Mouse (Mus musculus) MEL (cell line): ENCODE measurements around the gene Bmp6. TPM values are rescaled to one million over a fixed set of nuclear protein-coding genes. Genes with fewer than 3 reads are reported as not detected.

ENCODE experiments used
- DNase-seq: peaks from one replicate; pipeline ENCODE4 v3.0.0; 2011; ENCODE audit warnings: low read depth, low spot score
- H3K27ac ChIP-seq: 2 replicates; pipeline ENCODE4 v1.5.1; 2012; ENCODE audit warnings: low read depth, mild to moderate bottlenecking, control low read depth, low read length, moderate library complexity; ENCODE audit not compliant: control insufficient read depth
- H3K27me3 ChIP-seq, 2 experiments: fragments of 150-350 bp in 1 of 2; sonication (generic) in 1 of 2; 2 replicates each; pipeline ENCODE4 v1.6.1; 2012; ENCODE audit warnings: low read length in 2 of 2, mild to moderate bottlenecking in 2 of 2, improper control_type of control experiment in 1 of 2, moderate library complexity in 1 of 2; ENCODE audit not compliant: insufficient read depth in 2 of 2, control insufficient read depth in 1 of 2
- H3K36me3 ChIP-seq, 2 experiments: 2 replicates each; pipeline ENCODE4 v1.6.1; 2012 to 2014; ENCODE audit warnings: low read length in 2 of 2, improper control_type of control experiment in 1 of 2, inconsistent platforms in 1 of 2, mild to moderate bottlenecking in 1 of 2; ENCODE audit not compliant: insufficient read depth in 2 of 2, control insufficient read depth in 1 of 2
- H3K4me1 ChIP-seq, 2 experiments: fragments of 150-350 bp in 1 of 2; sonication (generic) in 1 of 2; 2 replicates each; pipeline ENCODE4 v1.6.1; 2012; ENCODE audit warnings: low read length in 2 of 2, improper control_type of control experiment in 1 of 2, mild to moderate bottlenecking in 1 of 2; ENCODE audit not compliant: insufficient read depth in 2 of 2, control insufficient read depth in 1 of 2
- H3K4me3 ChIP-seq, 2 experiments: fragments of 150-350 bp in 1 of 2; sonication (generic) in 1 of 2; 2 replicates each; pipeline ENCODE4 v1.5.1; 2012; ENCODE audit warnings: low read depth in 2 of 2, low read length in 2 of 2, mild to moderate bottlenecking in 2 of 2, moderate library complexity in 2 of 2, control low read depth in 1 of 2, improper control_type of control experiment in 1 of 2; ENCODE audit not compliant: control insufficient read depth in 1 of 2, insufficient read depth in 1 of 2
- H3K79me2 ChIP-seq: 2 replicates; pipeline ENCODE4 v1.6.1; 2012; ENCODE audit warnings: mild to moderate bottlenecking, low read length, moderate library complexity; ENCODE audit not compliant: control insufficient read depth, poor library complexity, insufficient read depth
- H3K9ac ChIP-seq: 2 replicates; pipeline ENCODE4 v1.6.1; 2012; ENCODE audit warnings: low read depth, mild to moderate bottlenecking, control low read depth, low read length, moderate library complexity; ENCODE audit not compliant: control insufficient read depth, poor library complexity, severe bottlenecking
- H3K9me3 ChIP-seq: fragments of 150-350 bp; sonication (generic); replicated peaks from 2 replicates; pipeline ENCODE4 v1.6.1; 2012; ENCODE audit warnings: mild to moderate bottlenecking, low read length, improper control_type of control experiment, moderate library complexity; ENCODE audit not compliant: insufficient read depth
- CHD1 ChIP-seq: IDR thresholded peaks from 2 replicates; pipeline ENCODE4 v1.6.1; 2012; ENCODE audit warnings: low read depth, mild to moderate bottlenecking, inconsistent platforms, low read length, improper control_type of control experiment
- CTCF ChIP-seq, 3 experiments: IDR thresholded peaks in 2 of 3; conservative IDR thresholded peaks in 1 of 3; 2 replicates each; pipeline ENCODE4 v1.5.1; 2011 to 2012; ENCODE audit warnings: low read length in 3 of 3, low read depth in 2 of 3, mild to moderate bottlenecking in 2 of 3, improper control_type of control experiment in 1 of 3, inconsistent platforms in 1 of 3, mixed read lengths in 1 of 3, moderate library complexity in 1 of 3; ENCODE audit not compliant: control insufficient read depth in 1 of 3, insufficient read depth in 1 of 3, poor library complexity in 1 of 3, severe bottlenecking in 1 of 3
- E2F4 ChIP-seq: IDR thresholded peaks from 2 replicates; pipeline ENCODE4 v1.6.1; 2011; ENCODE audit warnings: low read depth, low read length, improper control_type of control experiment, borderline replicate concordance
- EP300 ChIP-seq, 2 experiments: IDR thresholded peaks; 2 replicates each; pipeline ENCODE4 v1.6.1; 2011; ENCODE audit warnings: improper control_type of control experiment in 2 of 2, low read length in 2 of 2, low read depth in 1 of 2, mild to moderate bottlenecking in 1 of 2
- ETS1 ChIP-seq: IDR thresholded peaks from 2 replicates; pipeline ENCODE4 v1.6.1; 2012; ENCODE audit warnings: low read depth, mild to moderate bottlenecking, inconsistent platforms, low read length, improper control_type of control experiment, moderate library complexity
- KAT2A ChIP-seq: conservative IDR thresholded peaks from 2 replicates; pipeline ENCODE4 v1.6.1; 2012; ENCODE audit warnings: low read depth, low read length, improper control_type of control experiment, inconsistent platforms
- MAZ ChIP-seq: IDR thresholded peaks from 2 replicates; pipeline ENCODE4 v1.6.1; 2012; ENCODE audit warnings: low read depth, mild to moderate bottlenecking, inconsistent platforms, low read length, improper control_type of control experiment
- NELFE ChIP-seq: IDR thresholded peaks from 2 replicates; pipeline ENCODE4 v1.6.1; 2011; ENCODE audit warnings: low read depth, low read length, improper control_type of control experiment
- NRF1 ChIP-seq: IDR thresholded peaks from 2 replicates; pipeline ENCODE4 v1.6.1; 2014; ENCODE audit warnings: low read depth, mild to moderate bottlenecking, inconsistent platforms, low read length, improper control_type of control experiment, moderate library complexity; ENCODE audit not compliant: poor library complexity, insufficient read depth, severe bottlenecking
- POLR2AphosphoS5 ChIP-seq: IDR thresholded peaks from 2 replicates; pipeline ENCODE4 v1.6.1; 2012; ENCODE audit warnings: low read depth, borderline replicate concordance, mild to moderate bottlenecking, inconsistent platforms, low read length, moderate library complexity, mixed read lengths
- RAD21 ChIP-seq: IDR thresholded peaks from 2 replicates; pipeline ENCODE4 v1.6.1; 2011; ENCODE audit warnings: mild to moderate bottlenecking, low read depth, low read length, improper control_type of control experiment
- RCOR1 ChIP-seq: IDR thresholded peaks from 2 replicates; pipeline ENCODE4 v1.6.1; 2012; ENCODE audit warnings: low read depth, mild to moderate bottlenecking, inconsistent platforms, low read length, improper control_type of control experiment
- TAL1 ChIP-seq: IDR thresholded peaks from 2 replicates; pipeline ENCODE4 v1.6.1; 2012; ENCODE audit warnings: mild to moderate bottlenecking, inconsistent platforms, low read length, moderate library complexity, mixed read lengths
- USF1 ChIP-seq: IDR thresholded peaks from 2 replicates; pipeline ENCODE4 v1.6.1; 2014; ENCODE audit warnings: low read depth, mild to moderate bottlenecking, inconsistent platforms, low read length, improper control_type of control experiment, moderate library complexity
- USF2 ChIP-seq, 2 experiments: IDR thresholded peaks; 2 replicates each; pipeline ENCODE4 v1.6.1; 2011 to 2012; ENCODE audit warnings: improper control_type of control experiment in 2 of 2, low read length in 2 of 2, borderline replicate concordance in 1 of 2, inconsistent platforms in 1 of 2, low read depth in 1 of 2, mild to moderate bottlenecking in 1 of 2; ENCODE audit not compliant: insufficient read depth in 1 of 2
- ZC3H11A ChIP-seq: IDR thresholded peaks from 2 replicates; pipeline ENCODE4 v1.6.1; 2012; ENCODE audit warnings: low read depth, mild to moderate bottlenecking, inconsistent platforms, low read length, improper control_type of control experiment
- ZNF384 ChIP-seq: IDR thresholded peaks from 2 replicates; pipeline ENCODE4 v1.6.1; 2012; ENCODE audit warnings: low read depth, mild to moderate bottlenecking, inconsistent platforms, low read length, improper control_type of control experiment
- polyA plus RNA-seq, 2 experiments: library from polyadenylated mRNA; stranded (reverse) in 1 of 2; unstranded in 1 of 2; fragments of >175 nt in 1 of 2; fragments of >200 nt in 1 of 2; gene quantifications; 2 replicates each; pipeline versions ENCODE4 v1.2.1 to v1.2.4; 2012; ENCODE audit warnings: low replicate concordance in 2 of 2, low read depth in 1 of 2; ENCODE audit not compliant: insufficient read length in 2 of 2, insufficient read depth in 1 of 2, missing spikeins in 1 of 2
- total RNA-seq: library from RNA; depleted of rRNA; stranded (reverse); fragments of 300-350 nt; gene quantifications from 2 replicates; pipeline ENCODE4 v1.2.3, GENCODE M21; 2012

Gene Bmp6
- total and polyA plus RNA-seq, 3 experiments: not detected

DNA sequence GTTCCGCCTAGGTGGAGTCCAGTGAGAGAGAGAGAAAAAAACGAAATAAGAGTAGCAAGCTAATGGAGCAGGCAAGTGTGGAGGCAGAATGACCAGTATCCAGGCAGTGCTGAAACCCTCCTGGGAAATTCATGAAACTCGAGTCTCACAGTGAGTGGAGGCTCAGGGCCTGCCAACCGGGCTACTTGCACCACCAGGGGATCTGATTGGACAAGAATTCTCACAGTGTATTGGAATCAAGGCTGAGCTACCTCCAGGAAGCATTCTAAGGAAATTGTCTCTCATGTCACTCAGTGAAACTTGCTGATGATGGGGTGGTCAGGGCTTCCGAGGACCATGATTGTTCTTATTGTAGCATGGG is 2.8 kb downstream of the Bmp6 start:
- Histone ChIP-seq H3K9me3 (no peaks in the 10 kb centered on the region), H3K27me3 (peaks cover 0 to 2% of the 10 kb centered on the region in 2 experiments; a peak in 1 of 4 replicates), H3K27ac (no peak overlapping the region), H3K4me3 (no peak overlapping the region), H3K9ac (no peak overlapping the region), H3K36me3 (no peaks in the 10 kb centered on the region), H3K79me2 (no peaks in the 10 kb centered on the region), H3K4me1 (no peaks in the 10 kb centered on the region)
- DNase-seq: no peak
- TF ChIP-seq CHD1 (no peak), EP300 (IDR thresholded peaks at IDR 0.05; ENCODE audit: low read depth in 1 of 2, low read length in 2 of 2) (no peak), E2F4 (no peak), RAD21 (no peak), MAZ (no peak), TAL1 (no peak), USF2 (IDR thresholded peaks at IDR 0.05; ENCODE audit: borderline replicate concordance in 1 of 2, insufficient read depth in 1 of 2, low read depth in 1 of 2, low read length in 2 of 2) (no peak), ETS1 (no peak), NELFE (no peak)

DNA sequence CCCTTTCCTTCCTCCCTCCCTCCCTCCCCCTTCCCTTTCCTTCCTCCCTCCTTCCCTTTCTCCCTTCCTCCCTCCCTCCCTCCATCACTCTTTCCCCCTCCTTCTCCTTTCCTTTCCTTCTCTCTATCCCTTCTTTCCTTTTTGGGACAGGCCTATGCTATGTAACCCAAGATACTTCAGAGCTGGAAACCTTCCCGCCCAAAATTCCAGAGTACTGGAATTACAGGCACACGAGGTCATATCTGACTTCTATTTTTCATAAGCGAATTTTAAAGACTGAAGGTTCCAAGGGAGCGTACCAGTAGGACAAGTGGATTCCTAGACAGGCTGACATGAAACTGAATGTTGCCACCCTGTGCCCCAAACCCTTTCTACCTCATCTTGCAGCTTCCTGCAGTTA is 4.1 kb downstream of the Bmp6 start:
- H3K36me3 ChIP-seq: no peaks in the 10 kb centered on the region
- H3K9ac ChIP-seq: no peak overlapping the region
- H3K27me3 ChIP-seq: peaks cover 0 to 2% of the 10 kb centered on the region in 2 experiments; a peak in 1 of 4 replicates
- H3K4me1 ChIP-seq: no peaks in the 10 kb centered on the region
- H3K4me3 ChIP-seq: no peak overlapping the region
- DNase-seq: no peak
- H3K79me2 ChIP-seq: no peaks in the 10 kb centered on the region
- TF ChIP-seq POLR2AphosphoS5: no peak
- no peak for TF ChIP-seq CHD1
- no peak for TF ChIP-seq E2F4
- no peaks in the 10 kb centered on the region for H3K9me3 ChIP-seq
- H3K27ac ChIP-seq: no peak overlapping the region

GRCm38 (mm10) chr13:38349818-38350217 is 4.9 kb downstream of the Bmp6 start:
- TF ChIP-seq USF1 (no peak), ZC3H11A (no peak), E2F4 (no peak), CHD1 (no peak), KAT2A (no peak), RCOR1 (no peak), ZNF384 (no peak), CTCF (IDR thresholded peaks at IDR 0.05 in 2 of 3, conservative IDR thresholded peaks at IDR 0.05 in 1 of 3; ENCODE audit: control insufficient read depth in 1 of 3, insufficient read depth in 1 of 3, low read depth in 2 of 3, low read length in 3 of 3, poor library complexity in 1 of 3, severe bottlenecking in 1 of 3) (no peak), EP300 (IDR thresholded peaks at IDR 0.05; ENCODE audit: low read depth in 1 of 2, low read length in 2 of 2) (no peak), NRF1 (no peak)
- TF ChIP-seq, all 39 proteins: peak for 0
- peaks cover 0 to 2% of the 10 kb centered on the region in 2 experiments; a peak in 1 of 4 replicates for H3K27me3 ChIP-seq

More at GRCm38 (mm10) chr13:38349818-38350217, 4.9 kb downstream of the Bmp6 start:
- no peaks in the 10 kb centered on the region for H3K4me1 ChIP-seq
- H3K9ac ChIP-seq: no peak overlapping the region
- no peaks in the 10 kb centered on the region for H3K79me2 ChIP-seq
- H3K9me3 ChIP-seq: no peaks in the 10 kb centered on the region
- no peaks in the 10 kb centered on the region for H3K36me3 ChIP-seq
- no peak overlapping the region for H3K27ac ChIP-seq
- H3K4me3 ChIP-seq: no peak overlapping the region
- DNase-seq: no peak
